Mouse (Mus musculus) forebrain, embryonic 11.5 days (tissue): ENCODE measurements around the gene Uroc1. TPM values are rescaled to one million over a fixed set of nuclear protein-coding genes. Genes with fewer than 3 reads are reported as not detected.

Experiments used
- ATAC-seq: fragments of 200-750 bp; cut with Nextera tagmentation; replicated peaks from 2 replicates; pipeline ENCODE4 v1.8.0; 2017; ENCODE audit warnings: moderate TSS enrichment; ENCODE audit not compliant: low FRiP score
- DNase-seq: peaks from one replicate; pipeline ENCODE4 v3.0.0-alpha.2; 2017; ENCODE audit warnings: low spot score
- H3K27ac ChIP-seq: fragments of 300-500 bp; sonication (generic); 2 replicates; pipeline ENCODE4 v1.5.1; 2014; ENCODE audit warnings: low read depth, low read length
- H3K27me3 ChIP-seq: fragments of 300-500 bp; sonication (generic); 2 replicates; pipeline ENCODE4 v1.6.1; 2014; ENCODE audit warnings: mild to moderate bottlenecking, low read length, mixed read lengths; ENCODE audit not compliant: control insufficient read depth, insufficient read depth
- H3K36me3 ChIP-seq: fragments of 300-500 bp; sonication (generic); 2 replicates; pipeline ENCODE4 v1.6.1; 2014; ENCODE audit warnings: mild to moderate bottlenecking, low read length, moderate library complexity, mixed read lengths; ENCODE audit not compliant: control insufficient read depth, insufficient read depth
- H3K4me1 ChIP-seq: fragments of 300-500 bp; sonication (generic); replicated peaks from 2 replicates; pipeline ENCODE4 v1.6.1; 2014; ENCODE audit warnings: low read length, mixed read lengths; ENCODE audit not compliant: control insufficient read depth, insufficient read depth
- H3K4me2 ChIP-seq: fragments of 300-500 bp; sonication (generic); 2 replicates; pipeline ENCODE4 v1.6.1; 2014; ENCODE audit warnings: low read depth, mild to moderate bottlenecking, low read length, moderate library complexity, mixed read lengths; ENCODE audit not compliant: severe bottlenecking
- H3K4me3 ChIP-seq: fragments of 300-500 bp; sonication (generic); 2 replicates; pipeline ENCODE4 v1.5.1; 2014; ENCODE audit warnings: low read depth, low read length
- H3K9ac ChIP-seq: fragments of 300-500 bp; sonication (generic); 2 replicates; pipeline ENCODE4 v1.6.1; 2014; ENCODE audit warnings: low read length
- H3K9me3 ChIP-seq: fragments of 300-500 bp; sonication (generic); 2 replicates; pipeline ENCODE4 v1.6.1; 2016; ENCODE audit warnings: low read length, mixed read lengths; ENCODE audit not compliant: control insufficient read depth
- WGBS: fragments of 180-500 bp; shearing (Covaris S2); extraction: QIAGEN DNeasy Blood & Tissue Kit; methylation state at CpG from one replicate; pipeline ENCODE4 v1.1.7; 2014; 5-methylcytosine and 5-hydroxymethylcytosine counted together
- polyA plus RNA-seq: library from polyadenylated mRNA; unstranded; fragments of >200 nt; fragmentation: Nextera tagmentation; extraction: Ambion mirVana; gene quantifications from 2 replicates; pipeline ENCODE4 v1.2.1, GENCODE M21; 2014

Uroc1 gene
- polyA plus RNA-seq, 1 experiment from 2014 or later: not detected

DNA sequence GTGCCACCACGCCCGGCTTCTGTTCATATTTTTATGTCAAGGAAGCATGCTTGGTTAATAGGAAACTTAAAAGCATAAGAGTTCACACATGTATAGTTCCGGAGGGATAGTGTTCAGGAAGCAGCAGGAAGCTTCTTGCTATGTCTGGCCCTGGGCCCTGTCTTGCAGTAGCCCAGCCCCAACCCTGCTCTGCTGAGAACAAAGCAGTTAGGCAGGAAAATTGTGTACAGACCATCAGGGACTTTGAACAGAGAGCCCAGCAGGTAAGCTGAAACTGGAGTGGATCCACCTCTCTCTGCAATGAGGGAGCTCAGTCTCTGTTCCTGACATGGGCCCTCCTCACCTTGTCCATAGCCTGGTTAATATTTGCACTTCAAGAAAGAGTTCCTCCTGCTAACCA is 64.2 kb downstream of the Uroc1 start:
- 90% methylated on average over 3 of the region's 3 CpGs for WGBS
- no peaks in the 10 kb centered on the region for H3K4me1 ChIP-seq
- no peaks in the 10 kb centered on the region for H3K27me3 ChIP-seq

GRCm38 (mm10) chr6:90408632-90409031 is 75.5 kb downstream of the Uroc1 start:
- H3K27ac ChIP-seq: no peak overlapping the region
- no peak overlapping the region for H3K9ac ChIP-seq
- no peak overlapping the region for H3K4me3 ChIP-seq
- ATAC-seq (no peak), DNase-seq (no peak)
- H3K27me3 ChIP-seq: no peaks in the 10 kb centered on the region
- H3K4me1 ChIP-seq: no peaks in the 10 kb centered on the region
- H3K36me3 ChIP-seq: no peaks in the 10 kb centered on the region
- no peak overlapping the region for H3K4me2 ChIP-seq
- H3K9me3 ChIP-seq: no peaks in the 10 kb centered on the region

More for the DNA sequence above, 64.2 kb downstream of the Uroc1 start:
- H3K27ac ChIP-seq: no peak overlapping the region
- H3K36me3 ChIP-seq: no peaks in the 10 kb centered on the region; the same call in 1 of the 2 replicates
- no peak for ATAC-seq
- no peak overlapping the region for H3K4me3 ChIP-seq
- no peak overlapping the region for H3K9ac ChIP-seq
- H3K4me2 ChIP-seq: no peak overlapping the region
- DNase-seq: no peak
- no peaks in the 10 kb centered on the region for H3K9me3 ChIP-seq

DNA sequence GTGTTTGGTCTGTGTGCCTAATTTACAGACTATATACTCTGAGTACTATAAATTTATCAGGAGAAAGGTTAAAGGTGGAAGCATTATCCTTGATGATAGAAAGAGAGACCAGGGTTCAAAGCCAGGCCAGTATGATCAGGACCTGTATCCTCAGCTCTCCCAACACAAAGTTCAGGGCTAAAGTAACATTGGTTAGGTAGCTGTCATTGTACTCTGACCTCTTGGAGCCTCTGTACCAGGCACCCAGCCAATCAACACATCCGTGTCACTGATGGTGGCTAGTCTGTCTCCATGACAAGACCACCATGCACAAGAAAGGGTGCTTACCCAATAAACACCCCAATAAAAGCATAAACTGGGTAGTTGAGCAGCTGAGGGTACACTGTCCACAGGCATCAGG is 77.9 kb downstream of the Uroc1 start:
- Histone ChIP-seq H3K4me2 (no peak overlapping the region), H3K4me3 (no peak overlapping the region), H3K9ac (no peak overlapping the region), H3K27ac (no peak overlapping the region), H3K9me3 (no peaks in the 10 kb centered on the region), H3K4me1 (no peaks in the 10 kb centered on the region), H3K36me3 (no peaks in the 10 kb centered on the region), H3K27me3 (no peaks in the 10 kb centered on the region)
- no peak for ATAC-seq
- DNase-seq: no peak
- WGBS: 86% methylated on average over 1 of the region's 1 CpGs

DNA sequence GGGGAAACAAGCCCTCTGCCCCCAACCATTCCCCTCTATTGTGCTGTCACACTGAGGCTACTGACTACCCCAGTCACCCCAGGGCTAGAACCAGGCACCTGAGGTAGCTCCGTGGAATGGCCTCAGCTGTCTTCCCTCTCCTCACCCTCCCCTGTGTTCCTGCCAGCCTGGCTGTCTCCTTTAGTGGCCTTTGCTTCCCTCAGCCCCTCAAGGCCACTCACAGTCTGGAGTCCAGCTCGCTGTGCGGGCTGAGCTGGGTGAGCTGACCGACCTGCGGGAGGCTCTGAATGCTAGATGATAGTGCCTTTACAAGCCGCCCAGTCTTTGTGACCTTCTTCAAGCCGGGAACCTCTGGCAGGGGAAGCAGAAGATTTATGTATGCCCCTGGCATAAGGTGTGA is 78.8 kb downstream of the Uroc1 start:
- ATAC-seq (no peak), DNase-seq (no peak)
- H3K27ac ChIP-seq: no peak overlapping the region

More for the DNA sequence above, 78.8 kb downstream of the Uroc1 start:
- no peaks in the 10 kb centered on the region for H3K36me3 ChIP-seq
- no peak overlapping the region for H3K4me2 ChIP-seq
- no peak overlapping the region for H3K9ac ChIP-seq
- no peaks in the 10 kb centered on the region for H3K4me1 ChIP-seq
- H3K4me3 ChIP-seq: no peak overlapping the region
- WGBS: 84% methylated on average over 7 of the region's 7 CpGs
- no peaks in the 10 kb centered on the region for H3K9me3 ChIP-seq
- no peaks in the 10 kb centered on the region for H3K27me3 ChIP-seq

Other genes with a start within 250 kb of the Uroc1 start
- gene Vmn1r50, start 231.9 kb upstream of the Uroc1 start, polyA plus RNA-seq: not detected in 2 replicates
- gene Vmn1r51, start 210.7 kb upstream of the Uroc1 start, polyA plus RNA-seq: not detected in 2 replicates
- gene Vmn1r52, start 158.5 kb upstream of the Uroc1 start, polyA plus RNA-seq: not detected in 2 replicates
- gene V1ra8, start 130.5 kb upstream of the Uroc1 start, polyA plus RNA-seq: not detected in 2 replicates
- gene Vmn1r53, start 108.8 kb upstream of the Uroc1 start, polyA plus RNA-seq: not detected in 2 replicates
- gene Vmn1r54, start 87.0 kb upstream of the Uroc1 start, polyA plus RNA-seq: not detected in 2 replicates
- gene BC048671, start 32.1 kb upstream of the Uroc1 start, polyA plus RNA-seq: not detected in 2 replicates
- 0.15 TPM in 1 of 2 replicates, not detected in the other for gene Chst13, start 8.1 kb upstream of the Uroc1 start, polyA plus RNA-seq
- gene Zxdc, start 36.2 kb downstream of the Uroc1 start, polyA plus RNA-seq: 10.0 and 11.3 TPM in 2 replicates
- 1.2 and 1.8 TPM in 2 replicates for gene Cfap100, start 95.5 kb downstream of the Uroc1 start, polyA plus RNA-seq
- gene Klf15, start 129.3 kb downstream of the Uroc1 start, polyA plus RNA-seq: 2.8 and 3.0 TPM in 2 replicates
- 1.2 and 2.8 TPM in 2 replicates for gene Aldh1l1, start 153.1 kb downstream of the Uroc1 start, polyA plus RNA-seq